Mouse (Mus musculus) MEL (cell line): Measurements from ENCODE around the gene Fmo6. TPM values are rescaled to one million over a fixed set of nuclear protein-coding genes. Genes with fewer than 3 reads are reported as not detected.

Experiments used
- DNase-seq: peaks from one replicate; pipeline ENCODE4 v3.0.0; 2011; ENCODE audit warnings: low read depth, low spot score
- H3K27ac ChIP-seq: 2 replicates; pipeline ENCODE4 v1.5.1; 2012; ENCODE audit warnings: low read depth, mild to moderate bottlenecking, control low read depth, low read length, moderate library complexity; ENCODE audit not compliant: control insufficient read depth
- H3K27me3 ChIP-seq, 2 experiments: fragments of 150-350 bp in 1 of 2; sonication (generic) in 1 of 2; 2 replicates each; pipeline ENCODE4 v1.6.1; 2012; ENCODE audit warnings: low read length in 2 of 2, mild to moderate bottlenecking in 2 of 2, improper control_type of control experiment in 1 of 2, moderate library complexity in 1 of 2; ENCODE audit not compliant: insufficient read depth in 2 of 2, control insufficient read depth in 1 of 2
- H3K36me3 ChIP-seq, 2 experiments: 2 replicates each; pipeline ENCODE4 v1.6.1; 2012 to 2014; ENCODE audit warnings: low read length in 2 of 2, improper control_type of control experiment in 1 of 2, inconsistent platforms in 1 of 2, mild to moderate bottlenecking in 1 of 2; ENCODE audit not compliant: insufficient read depth in 2 of 2, control insufficient read depth in 1 of 2
- H3K4me1 ChIP-seq, 2 experiments: fragments of 150-350 bp in 1 of 2; sonication (generic) in 1 of 2; 2 replicates each; pipeline ENCODE4 v1.6.1; 2012; ENCODE audit warnings: low read length in 2 of 2, improper control_type of control experiment in 1 of 2, mild to moderate bottlenecking in 1 of 2; ENCODE audit not compliant: insufficient read depth in 2 of 2, control insufficient read depth in 1 of 2
- H3K4me3 ChIP-seq, 2 experiments: fragments of 150-350 bp in 1 of 2; sonication (generic) in 1 of 2; 2 replicates each; pipeline ENCODE4 v1.5.1; 2012; ENCODE audit warnings: low read depth in 2 of 2, low read length in 2 of 2, mild to moderate bottlenecking in 2 of 2, moderate library complexity in 2 of 2, control low read depth in 1 of 2, improper control_type of control experiment in 1 of 2; ENCODE audit not compliant: control insufficient read depth in 1 of 2, insufficient read depth in 1 of 2
- H3K79me2 ChIP-seq: 2 replicates; pipeline ENCODE4 v1.6.1; 2012; ENCODE audit warnings: mild to moderate bottlenecking, low read length, moderate library complexity; ENCODE audit not compliant: control insufficient read depth, poor library complexity, insufficient read depth
- H3K9ac ChIP-seq: 2 replicates; pipeline ENCODE4 v1.6.1; 2012; ENCODE audit warnings: low read depth, mild to moderate bottlenecking, control low read depth, low read length, moderate library complexity; ENCODE audit not compliant: control insufficient read depth, poor library complexity, severe bottlenecking
- H3K9me3 ChIP-seq: fragments of 150-350 bp; sonication (generic); replicated peaks from 2 replicates; pipeline ENCODE4 v1.6.1; 2012; ENCODE audit warnings: mild to moderate bottlenecking, low read length, improper control_type of control experiment, moderate library complexity; ENCODE audit not compliant: insufficient read depth
- CTCF ChIP-seq, 3 experiments: IDR thresholded peaks in 2 of 3; conservative IDR thresholded peaks in 1 of 3; 2 replicates each; pipeline ENCODE4 v1.5.1; 2011 to 2012; ENCODE audit warnings: low read length in 3 of 3, low read depth in 2 of 3, mild to moderate bottlenecking in 2 of 3, improper control_type of control experiment in 1 of 3, inconsistent platforms in 1 of 3, mixed read lengths in 1 of 3, moderate library complexity in 1 of 3; ENCODE audit not compliant: control insufficient read depth in 1 of 3, insufficient read depth in 1 of 3, poor library complexity in 1 of 3, severe bottlenecking in 1 of 3
- ELF1 ChIP-seq: IDR thresholded peaks from 2 replicates; pipeline ENCODE4 v1.6.1; 2014; ENCODE audit warnings: low read depth, mild to moderate bottlenecking, inconsistent platforms, low read length, improper control_type of control experiment, moderate library complexity
- HCFC1 ChIP-seq: IDR thresholded peaks from 2 replicates; pipeline ENCODE4 v1.6.1; 2012; ENCODE audit warnings: low read depth, mild to moderate bottlenecking, inconsistent platforms, low read length, improper control_type of control experiment, moderate library complexity
- JUND ChIP-seq: IDR thresholded peaks from 2 replicates; pipeline ENCODE4 v1.6.1; 2011; ENCODE audit warnings: low read depth, mild to moderate bottlenecking, improper control_type of control experiment, low read length
- KAT2A ChIP-seq: conservative IDR thresholded peaks from 2 replicates; pipeline ENCODE4 v1.6.1; 2012; ENCODE audit warnings: low read depth, low read length, improper control_type of control experiment, inconsistent platforms
- MYC ChIP-seq: IDR thresholded peaks from 2 replicates; pipeline ENCODE4 v1.6.1; 2011; ENCODE audit warnings: low read depth, mild to moderate bottlenecking, low read length, improper control_type of control experiment, moderate library complexity
- RAD21 ChIP-seq: IDR thresholded peaks from 2 replicates; pipeline ENCODE4 v1.6.1; 2011; ENCODE audit warnings: mild to moderate bottlenecking, low read depth, low read length, improper control_type of control experiment
- RCOR1 ChIP-seq: IDR thresholded peaks from 2 replicates; pipeline ENCODE4 v1.6.1; 2012; ENCODE audit warnings: low read depth, mild to moderate bottlenecking, inconsistent platforms, low read length, improper control_type of control experiment
- SIN3A ChIP-seq: IDR thresholded peaks from 2 replicates; pipeline ENCODE4 v1.6.1; 2012; ENCODE audit warnings: low read length, improper control_type of control experiment, inconsistent platforms
- SMC3 ChIP-seq: IDR thresholded peaks from 2 replicates; pipeline ENCODE4 v1.6.1; 2011; ENCODE audit warnings: low read depth, low read length, improper control_type of control experiment
- TCF12 ChIP-seq: IDR thresholded peaks from 2 replicates; pipeline ENCODE4 v1.6.1; 2014; ENCODE audit warnings: low read depth, mild to moderate bottlenecking, inconsistent platforms, low read length, improper control_type of control experiment, moderate library complexity
- UBTF ChIP-seq: IDR thresholded peaks from 2 replicates; pipeline ENCODE4 v1.6.1; 2012; ENCODE audit warnings: low read depth, mild to moderate bottlenecking, inconsistent platforms, low read length, improper control_type of control experiment, moderate library complexity, borderline replicate concordance; ENCODE audit not compliant: insufficient read depth
- USF1 ChIP-seq: IDR thresholded peaks from 2 replicates; pipeline ENCODE4 v1.6.1; 2014; ENCODE audit warnings: low read depth, mild to moderate bottlenecking, inconsistent platforms, low read length, improper control_type of control experiment, moderate library complexity
- USF2 ChIP-seq, 2 experiments: IDR thresholded peaks; 2 replicates each; pipeline ENCODE4 v1.6.1; 2011 to 2012; ENCODE audit warnings: improper control_type of control experiment in 2 of 2, low read length in 2 of 2, borderline replicate concordance in 1 of 2, inconsistent platforms in 1 of 2, low read depth in 1 of 2, mild to moderate bottlenecking in 1 of 2; ENCODE audit not compliant: insufficient read depth in 1 of 2
- polyA plus RNA-seq, 2 experiments: library from polyadenylated mRNA; stranded (reverse) in 1 of 2; unstranded in 1 of 2; fragments of >175 nt in 1 of 2; fragments of >200 nt in 1 of 2; gene quantifications; 2 replicates each; pipeline versions ENCODE4 v1.2.1 to v1.2.4; 2012; ENCODE audit warnings: low replicate concordance in 2 of 2, low read depth in 1 of 2; ENCODE audit not compliant: insufficient read length in 2 of 2, insufficient read depth in 1 of 2, missing spikeins in 1 of 2
- total RNA-seq: library from RNA; depleted of rRNA; stranded (reverse); fragments of 300-350 nt; gene quantifications from 2 replicates; pipeline ENCODE4 v1.2.3, GENCODE M21; 2012

Gene Fmo6
- total and polyA plus RNA-seq, 3 experiments, result not detected

DNA sequence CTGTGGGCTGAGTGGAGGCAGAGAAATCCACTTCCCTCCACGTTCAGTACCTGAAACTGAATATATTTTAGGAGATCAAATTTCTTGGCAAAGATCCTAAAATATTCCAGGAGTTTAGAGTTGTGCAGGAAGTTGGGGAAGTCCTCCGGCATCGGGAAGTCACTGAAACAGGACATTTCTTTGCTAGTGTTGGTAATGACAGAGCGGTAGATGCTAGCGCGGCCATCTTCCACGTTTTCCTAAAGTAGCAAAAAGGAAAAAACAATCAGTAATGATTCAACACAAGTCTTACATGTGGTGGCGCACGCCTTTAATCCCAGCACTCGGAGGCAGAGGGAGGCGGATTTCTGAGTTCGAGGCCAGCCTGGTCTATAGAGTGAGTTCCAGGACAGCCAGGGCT is 48.7 kb downstream of the Fmo6 start:
- Histone ChIP-seq H3K79me2 (no peaks in the 10 kb centered on the region), H3K36me3 (no peaks in the 10 kb centered on the region), H3K9ac (no peak overlapping the region), H3K9me3 (no peaks in the 10 kb centered on the region), H3K4me3 (no peak overlapping the region), H3K27me3 (no peaks in the 10 kb centered on the region), H3K27ac (no peak overlapping the region), H3K4me1 (no peaks in the 10 kb centered on the region)
- no peak for DNase-seq
- TF ChIP-seq USF1, result no peak
- no peak for TF ChIP-seq RCOR1
- TF ChIP-seq USF2 (IDR thresholded peaks at IDR 0.05; ENCODE audit: borderline replicate concordance in 1 of 2, insufficient read depth in 1 of 2, low read depth in 1 of 2, low read length in 2 of 2), result no peak
- TF ChIP-seq UBTF, result no peak
- TF ChIP-seq TCF12, result no peak
- no peak for TF ChIP-seq RAD21
- no peak for TF ChIP-seq JUND

DNA sequence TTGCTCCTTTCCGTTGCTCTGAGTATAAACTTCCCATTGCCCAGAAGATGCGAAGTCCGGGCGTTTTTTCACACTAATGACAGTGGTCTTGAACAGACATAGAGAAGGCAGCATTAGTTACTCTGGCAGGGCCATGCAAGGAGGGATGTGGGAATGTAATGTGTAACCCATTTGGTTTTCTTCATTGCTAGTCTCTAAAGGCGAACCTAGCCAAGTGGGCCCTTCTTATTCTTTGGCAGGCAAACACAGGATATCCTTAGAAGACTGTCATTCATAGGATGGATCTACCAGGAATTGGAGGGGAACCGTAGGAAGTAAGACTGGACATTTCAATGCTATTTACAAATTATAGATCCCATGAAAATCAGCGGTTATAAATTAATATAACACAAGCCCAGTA is 49.7 kb downstream of the Fmo6 start:
- Histone ChIP-seq H3K27ac (no peak overlapping the region), H3K27me3 (no peaks in the 10 kb centered on the region), H3K4me1 (no peaks in the 10 kb centered on the region), H3K36me3 (no peaks in the 10 kb centered on the region), H3K9ac (no peak overlapping the region), H3K4me3 (no peak overlapping the region), H3K79me2 (no peaks in the 10 kb centered on the region), H3K9me3 (no peaks in the 10 kb centered on the region)
- DNase-seq, result no peak
- TF ChIP-seq MYC (no peak), RAD21 (no peak), HCFC1 (no peak), UBTF (no peak), ELF1 (no peak)

DNA sequence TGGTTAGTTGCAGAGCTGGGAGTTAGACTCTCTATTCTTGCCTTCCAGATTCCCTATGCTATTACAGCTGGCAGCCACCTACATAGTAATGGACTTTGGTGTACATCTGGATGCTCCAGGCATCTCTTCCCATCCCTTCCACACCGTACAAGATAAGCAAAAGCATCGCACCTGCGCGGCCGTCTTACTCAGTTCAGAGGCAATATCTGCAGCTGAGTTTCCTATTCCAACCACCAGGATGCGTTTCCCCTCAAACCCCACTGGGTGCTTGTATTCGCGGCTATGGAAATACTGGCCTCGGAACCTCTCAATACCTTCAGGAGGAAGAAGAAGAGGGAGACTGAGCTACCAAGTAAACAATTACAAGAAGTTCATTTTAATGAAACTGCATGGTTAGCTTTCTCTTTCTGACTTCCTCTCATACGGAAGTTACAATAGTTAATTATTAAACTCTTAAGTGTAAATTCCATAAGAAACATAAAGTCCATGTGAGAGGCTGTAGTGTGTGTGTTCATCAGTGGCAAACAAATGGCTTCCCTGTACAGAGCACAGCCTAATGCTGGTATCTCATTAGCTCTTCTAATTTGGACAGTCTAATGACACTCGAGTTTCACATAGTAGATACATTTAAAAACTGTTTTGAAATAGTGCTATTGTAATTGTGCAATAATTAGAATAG is 51.0 kb downstream of the Fmo6 start:
- no peaks in the 10 kb centered on the region for H3K79me2 ChIP-seq
- DNase-seq, result no peak
- no peak overlapping the region for H3K4me3 ChIP-seq
- no peak overlapping the region for H3K9ac ChIP-seq
- H3K4me1 ChIP-seq, result no peaks in the 10 kb centered on the region
- no peaks in the 10 kb centered on the region for H3K36me3 ChIP-seq
- TF ChIP-seq JUND (no peak), SIN3A (no peak), KAT2A (no peak), SMC3 (no peak), CTCF (IDR thresholded peaks at IDR 0.05 in 2 of 3, conservative IDR thresholded peaks at IDR 0.05 in 1 of 3; ENCODE audit: control insufficient read depth in 1 of 3, insufficient read depth in 1 of 3, low read depth in 2 of 3, low read length in 3 of 3, poor library complexity in 1 of 3, severe bottlenecking in 1 of 3) (no peak), TCF12 (no peak)
- TF ChIP-seq, all 39 proteins: peak for 0
- no peak overlapping the region for H3K27ac ChIP-seq
- no peaks in the 10 kb centered on the region for H3K9me3 ChIP-seq
- H3K27me3 ChIP-seq, result no peaks in the 10 kb centered on the region
